In the genomic region with DNA sequence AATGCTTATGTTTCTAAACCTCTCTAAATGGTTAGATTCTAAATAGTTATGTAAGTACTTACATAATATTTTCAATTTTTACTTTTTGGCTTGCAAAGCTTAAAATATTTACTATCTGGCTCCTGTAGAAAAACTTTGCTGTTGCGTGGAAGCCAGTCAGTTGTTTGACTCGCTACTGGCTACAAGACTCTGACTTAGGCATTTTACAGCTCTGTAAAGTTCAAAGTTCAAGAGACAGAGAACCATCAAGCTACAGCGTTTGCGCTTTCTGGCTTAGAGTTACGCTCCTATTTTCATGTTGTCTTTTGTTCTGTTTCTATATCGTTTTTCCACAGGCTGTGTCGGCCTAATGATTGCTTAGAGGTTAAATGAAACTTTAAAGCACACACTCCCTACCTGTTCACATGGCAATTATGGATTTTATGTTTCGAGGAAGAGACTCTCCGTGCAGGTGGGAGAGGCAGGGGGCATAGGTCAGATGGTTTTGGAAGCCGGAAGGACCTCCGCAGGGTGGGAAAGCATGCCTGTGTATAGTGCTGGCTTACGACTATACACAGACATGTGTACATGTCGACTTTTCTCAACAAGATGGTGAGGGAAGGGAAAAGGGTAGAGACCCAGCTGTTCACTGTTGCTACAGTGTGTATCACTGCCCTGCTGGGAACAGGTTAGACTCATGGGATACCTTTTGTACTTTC, we compare ENCODE assay signal across 14 mouse cellular contexts.
"Had no signal": no experiment of that assay in that cellular context is flagged by ENCODE, and none has a peak within 500 bp of the region (broad histone marks: within the 10 kb centered on the region; RNA-seq: fewer than 3 reads in every experiment).

No protein-coding gene starts in this region.

- H3K4me2 ChIP-seq: midbrain, embryonic 13.5 days; neural tube, embryonic 12.5 days; stomach, embryonic 15.5 days had no signal

- H3K9ac ChIP-seq: midbrain, embryonic 13.5 days; neural tube, embryonic 12.5 days; stomach, embryonic 15.5 days had no signal

- DNase-seq: kidney, postnatal 14 days; lung, adult 18-20 months; lung, postnatal 36 days; thymus, adult 2 months; thymus, postnatal 25 days had no signal

- H3K4me1 ChIP-seq: stomach, embryonic 15.5 days had no signal

- H3K9me3 ChIP-seq: limb, embryonic 10.5 days; midbrain, embryonic 13.5 days; neural tube, embryonic 12.5 days; stomach, embryonic 15.5 days had no signal

- H3K27ac ChIP-seq: left cerebral cortex, adult 2 months; limb, embryonic 10.5 days; midbrain, embryonic 13.5 days; neural tube, embryonic 12.5 days; stomach, embryonic 15.5 days had no signal

- ATAC-seq: hindbrain, embryonic 16.5 days; inflammation-experienced regulatory T-cells, adult 6 months; lung, postnatal 0 days; midbrain, embryonic 13.5 days had no signal

- H3K4me3 ChIP-seq: left cerebral cortex, adult 2 months; limb, embryonic 10.5 days; midbrain, embryonic 13.5 days; myocyte; neural tube, embryonic 12.5 days; stomach, embryonic 15.5 days had no signal

- H3K27me3 ChIP-seq: neural tube, embryonic 12.5 days; stomach, embryonic 15.5 days had no signal

- H3K36me3 ChIP-seq: limb, embryonic 10.5 days; midbrain, embryonic 13.5 days; neural tube, embryonic 12.5 days; stomach, embryonic 15.5 days had no signal
